Mouse (Mus musculus): ENCODE measurements around the gene Bcar3. TPM values are rescaled to one million over a fixed set of nuclear protein-coding genes. Genes with fewer than 3 reads are reported as not detected.

The Bcar3 gene
- total and polyA plus RNA-seq, 3 experiments, result not detected

- Histone ChIP-seq H3K9ac (ENCODE audit: control insufficient read depth, low read depth, low read length, poor library complexity, severe bottlenecking) (peak overlapping the region; percentile 85), H3K4me3 (ENCODE audit: control insufficient read depth in 1 of 2, insufficient read depth in 1 of 2, low read depth in 2 of 2, low read length in 2 of 2) (peak overlapping the region; percentile 54 to 94), H3K9me3 (replicated peaks; ENCODE audit: insufficient read depth, low read length) (no peaks in the 10 kb centered on the region), H3K27ac (ENCODE audit: control insufficient read depth, low read depth, low read length) (no peak overlapping the region), H3K36me3 (ENCODE audit: control insufficient read depth in 1 of 2, insufficient read depth in 2 of 2, low read length in 2 of 2) (peaks cover 0 to 15% of the 10 kb centered on the region in 2 experiments; a peak in 2 of 4 replicates), H3K79me2 (ENCODE audit: control insufficient read depth, insufficient read depth, low read length, poor library complexity) (peaks cover 2% of the 10 kb centered on the region; the same call in 1 of the 2 replicates), H3K27me3 (ENCODE audit: control insufficient read depth in 1 of 2, insufficient read depth in 2 of 2, low read length in 2 of 2) (no peaks in the 10 kb centered on the region), H3K4me1 (ENCODE audit: control insufficient read depth in 1 of 2, insufficient read depth in 2 of 2, low read length in 2 of 2) (peaks cover 2 to 15% of the 10 kb centered on the region in 2 experiments; a peak in 3 of 4 replicates)
- DNase-seq (ENCODE audit: low read depth, low spot score), result peak; percentile 54
- TF ChIP-seq POLR2A (IDR thresholded peaks at IDR 0.05; ENCODE audit: control insufficient read depth in 1 of 2, insufficient read depth in 1 of 2, low read depth in 1 of 2, low read length in 2 of 2, poor library complexity in 1 of 2) (0 out of 4 replicates have a peak, but pooled peaks of 1 of the 2 experiments have one; percentile 16), BHLHE40 (IDR thresholded peaks at IDR 0.05; ENCODE audit: borderline replicate concordance, low read depth, low read length) (no peak)
These were observed 548 bp upstream of the Bcar3 start for GRCm38 (mm10) chr3:122293223-122293953.

GRCm38 (mm10) chr3:122295511-122295910 lies 1.6 kb downstream of the Bcar3 start:
- Histone ChIP-seq H3K27me3 (ENCODE audit: control insufficient read depth in 1 of 2, insufficient read depth in 2 of 2, low read length in 2 of 2) (no peaks in the 10 kb centered on the region), H3K27ac (ENCODE audit: control insufficient read depth, low read depth, low read length) (no peak overlapping the region), H3K9me3 (replicated peaks; ENCODE audit: insufficient read depth, low read length) (no peaks in the 10 kb centered on the region), H3K4me1 (ENCODE audit: control insufficient read depth in 1 of 2, insufficient read depth in 2 of 2, low read length in 2 of 2) (peaks cover 2 to 15% of the 10 kb centered on the region in 2 experiments; a peak in 3 of 4 replicates), H3K4me3 (ENCODE audit: control insufficient read depth in 1 of 2, insufficient read depth in 1 of 2, low read depth in 2 of 2, low read length in 2 of 2) (peak overlapping the region; percentile 4 to 12; a peak in 1 of 4 replicates), H3K36me3 (ENCODE audit: control insufficient read depth in 1 of 2, insufficient read depth in 2 of 2, low read length in 2 of 2) (peaks cover 0 to 15% of the 10 kb centered on the region in 2 experiments; a peak in 2 of 4 replicates), H3K9ac (ENCODE audit: control insufficient read depth, low read depth, low read length, poor library complexity, severe bottlenecking) (no peak overlapping the region; the same call in 1 of the 2 replicates), H3K79me2 (ENCODE audit: control insufficient read depth, insufficient read depth, low read length, poor library complexity) (peaks cover 2% of the 10 kb centered on the region; the same call in 1 of the 2 replicates)
- DNase-seq (ENCODE audit: low read depth, low spot score), result peak; percentile 89
- TF ChIP-seq ZC3H11A (IDR thresholded peaks at IDR 0.05; ENCODE audit: low read depth, low read length) (peak; percentile 36), HCFC1 (IDR thresholded peaks at IDR 0.05; ENCODE audit: low read depth, low read length) (peak; percentile 46; the same call in 1 of the 2 replicates), SMC3 (IDR thresholded peaks at IDR 0.05; ENCODE audit: low read depth, low read length) (peak; percentile 71), POLR2AphosphoS2 (IDR thresholded peaks at IDR 0.05; ENCODE audit: low read length) (no peak), MEF2A (IDR thresholded peaks at IDR 0.05; ENCODE audit: extremely low read depth, insufficient replicate concordance, low read depth, low read length, poor library complexity, severe bottlenecking) (no peak), TBP (IDR thresholded peaks at IDR 0.05; ENCODE audit: low read depth, low read length) (peak; percentile 63; the same call in 1 of the 2 replicates), POLR2AphosphoS5 (IDR thresholded peaks at IDR 0.05; ENCODE audit: borderline replicate concordance, low read depth, low read length) (no peak), SIN3A (IDR thresholded peaks at IDR 0.05; ENCODE audit: low read length) (peak; percentile 67), ETS1 (IDR thresholded peaks at IDR 0.05; ENCODE audit: low read depth, low read length) (no peak), GABPA (IDR thresholded peaks at IDR 0.05; ENCODE audit: low read depth, low read length) (peak; percentile 83), CTCF (IDR thresholded peaks at IDR 0.05 in 2 of 3, conservative IDR thresholded peaks at IDR 0.05 in 1 of 3; ENCODE audit: control insufficient read depth in 1 of 3, insufficient read depth in 1 of 3, low read depth in 2 of 3, low read length in 3 of 3, poor library complexity in 1 of 3, severe bottlenecking in 1 of 3) (peak; percentile 70 to 89 (median 77)), NELFE (IDR thresholded peaks at IDR 0.05; ENCODE audit: low read depth, low read length) (no peak), GATA1 (IDR thresholded peaks at IDR 0.05; ENCODE audit: low read depth, low read length) (no peak), EP300 (IDR thresholded peaks at IDR 0.05; ENCODE audit: low read depth in 1 of 2, low read length in 2 of 2) (0 out of 4 replicates have a peak, but pooled peaks of 1 of the 2 experiments have one; percentile 32), UBTF (IDR thresholded peaks at IDR 0.05; ENCODE audit: borderline replicate concordance, insufficient read depth, low read depth, low read length) (no peak), TAL1 (IDR thresholded peaks at IDR 0.05; ENCODE audit: low read length) (no peak), RAD21 (IDR thresholded peaks at IDR 0.05; ENCODE audit: low read depth, low read length) (peak; percentile 77), ELF1 (IDR thresholded peaks at IDR 0.05; ENCODE audit: low read depth, low read length) (no peak)

Data from MEL (cell line).